Mouse (Mus musculus) ES-Bruce4 (cell line): ENCODE data around the gene Lhx4. TPM values are rescaled to one million over a fixed set of nuclear protein-coding genes. Genes with fewer than 3 reads are reported as not detected.

Source experiments
- H3K27ac ChIP-seq: 2 replicates; pipeline ENCODE4 v1.5.1; 2012; ENCODE audit warnings: low read length, inconsistent platforms; ENCODE audit not compliant: insufficient read depth
- H3K27me3 ChIP-seq: 2 replicates; pipeline ENCODE4 v1.6.1; 2012; ENCODE audit warnings: mild to moderate bottlenecking, low read length, inconsistent platforms; ENCODE audit not compliant: control insufficient read depth, poor library complexity, insufficient read depth, severe bottlenecking
- H3K36me3 ChIP-seq: 2 replicates; pipeline ENCODE4 v1.6.1; 2012; ENCODE audit warnings: inconsistent platforms, mild to moderate bottlenecking, low read length, moderate library complexity; ENCODE audit not compliant: control insufficient read depth, poor library complexity, insufficient read depth, severe bottlenecking
- H3K4me1 ChIP-seq: one replicate; pipeline ENCODE4 v1.8.1; 2011; ENCODE audit warnings: low read length; ENCODE audit not compliant: control insufficient read depth, insufficient read depth
- H3K4me3 ChIP-seq: 2 replicates; pipeline ENCODE4 v1.5.1; 2011; ENCODE audit warnings: low read depth, mild to moderate bottlenecking, low read length
- H3K9ac ChIP-seq: 2 replicates; pipeline ENCODE4 v1.6.1; 2012; ENCODE audit warnings: low read depth, mild to moderate bottlenecking, inconsistent platforms; ENCODE audit not compliant: poor library complexity, severe bottlenecking
- H3K9me3 ChIP-seq: replicated peaks from 2 replicates; pipeline ENCODE4 v1.6.1; 2012; ENCODE audit warnings: mild to moderate bottlenecking, low read length, inconsistent platforms; ENCODE audit not compliant: control insufficient read depth, poor library complexity, insufficient read depth, severe bottlenecking
- CTCF ChIP-seq: IDR thresholded peaks from one replicate; pipeline ENCODE4 v1.8.1; 2011; ENCODE audit warnings: low read depth, low read length
- EP300 ChIP-seq: IDR thresholded peaks from 2 replicates; pipeline ENCODE4 v1.6.1; 2011; ENCODE audit warnings: low read depth, low read length; ENCODE audit not compliant: insufficient read depth
- POLR2A ChIP-seq: IDR thresholded peaks from one replicate; pipeline ENCODE4 v1.8.1; 2011; ENCODE audit warnings: low read length; ENCODE audit not compliant: insufficient read depth
- polyA plus RNA-seq: library from polyadenylated mRNA; stranded (reverse); fragments of >200 nt; gene quantifications from 2 replicates; pipeline ENCODE4 v1.2.4, GENCODE M21; 2011; ENCODE audit warnings: low read depth; ENCODE audit not compliant: missing spikeins, insufficient read depth, insufficient read length

Lhx4 gene
- polyA plus RNA-seq, 1 experiment = not detected

DNA sequence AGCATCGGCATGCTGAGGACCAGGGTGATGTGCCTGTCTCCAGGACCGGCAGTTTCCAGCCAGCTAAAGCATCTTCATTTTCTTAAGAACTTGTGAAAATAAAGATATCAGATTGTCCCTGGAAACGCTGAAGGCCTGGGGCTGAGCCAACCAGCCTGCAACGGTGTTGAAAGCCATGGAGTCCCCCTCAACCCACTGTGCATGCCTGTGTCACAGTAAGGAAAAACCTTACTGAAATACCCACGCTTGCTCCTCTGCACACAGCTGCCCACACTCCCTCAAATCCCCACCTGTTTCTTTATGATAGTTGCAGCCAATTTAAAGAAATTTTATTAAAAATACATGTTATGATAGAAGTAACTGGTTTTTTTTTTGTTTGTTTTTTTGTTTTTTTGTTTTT, 95.2 kb downstream of the Lhx4 start:
- Histone ChIP-seq H3K9me3 (no peaks in the 10 kb centered on the region), H3K27me3 (no peaks in the 10 kb centered on the region), H3K4me1 (no peaks in the 10 kb centered on the region), H3K36me3 (no peaks in the 10 kb centered on the region), H3K4me3 (no peak overlapping the region), H3K27ac (no peak overlapping the region), H3K9ac (no peak overlapping the region)
- no peak for TF ChIP-seq POLR2A
- no peak for TF ChIP-seq EP300
- TF ChIP-seq CTCF = no peak

GRCm38 (mm10) chr1:155654961-155655360, 96.5 kb downstream of the Lhx4 start:
- Histone ChIP-seq H3K27me3 (no peaks in the 10 kb centered on the region), H3K4me3 (no peak overlapping the region), H3K9me3 (no peaks in the 10 kb centered on the region), H3K36me3 (no peaks in the 10 kb centered on the region), H3K4me1 (no peaks in the 10 kb centered on the region), H3K9ac (no peak overlapping the region), H3K27ac (no peak overlapping the region)
- TF ChIP-seq POLR2A (no peak), CTCF (no peak), EP300 (no peak)

DNA sequence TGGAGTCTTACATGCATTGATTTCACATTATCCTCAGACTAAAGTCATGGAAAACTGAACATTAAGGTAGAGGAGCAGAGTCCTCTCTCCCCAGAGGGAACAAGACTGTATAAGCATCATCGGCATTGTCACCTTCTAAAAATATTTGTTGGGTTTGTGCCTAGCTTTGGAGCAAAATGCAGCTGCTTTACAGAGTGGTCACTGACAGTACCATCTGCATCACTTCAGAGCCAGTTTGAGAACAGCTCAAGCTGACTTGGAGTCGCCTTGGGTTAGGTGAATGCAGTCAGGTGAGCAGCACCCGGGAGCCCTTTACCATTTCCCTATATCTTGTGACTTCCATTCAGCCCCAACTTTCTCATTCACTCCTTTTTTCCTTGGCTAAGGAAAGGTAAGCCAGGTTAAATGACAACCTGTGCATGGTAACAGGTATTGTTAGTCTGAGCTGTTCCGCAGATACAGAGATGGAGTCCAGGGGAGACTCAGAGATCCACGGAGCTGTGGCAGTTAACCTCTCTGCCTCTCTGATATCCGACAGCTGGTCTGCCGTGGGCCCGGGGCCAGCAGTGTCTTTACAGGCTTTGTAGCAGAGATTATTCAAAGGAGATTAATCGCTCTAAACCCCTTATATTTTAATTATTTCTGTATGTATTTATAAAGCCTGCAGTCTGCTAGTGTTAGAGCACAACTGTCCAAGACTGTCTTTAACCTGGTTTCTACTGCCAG, 101.2 kb downstream of the Lhx4 start:
- Histone ChIP-seq H3K9ac (no peak overlapping the region), H3K27me3 (no peaks in the 10 kb centered on the region), H3K27ac (no peak overlapping the region), H3K9me3 (no peaks in the 10 kb centered on the region), H3K4me1 (no peaks in the 10 kb centered on the region), H3K36me3 (no peaks in the 10 kb centered on the region), H3K4me3 (no peak overlapping the region)
- no peak for TF ChIP-seq POLR2A

Other genes with a start within 250 kb of the Lhx4 start
- gene Acbd6, start 193.6 kb downstream of the Lhx4 start, polyA plus RNA-seq = 62.2 and 78.4 TPM in 2 replicates
- 14.7 and 18.1 TPM in 2 replicates for gene Qsox1, start 61.2 kb upstream of the Lhx4 start, polyA plus RNA-seq
- 35.2 and 36.5 TPM in 2 replicates for gene Cep350, start 221.6 kb upstream of the Lhx4 start, polyA plus RNA-seq